Mouse (Mus musculus): ENCODE data around the gene Sugct. TPM values are rescaled to one million over a fixed set of nuclear protein-coding genes. Genes with fewer than 3 reads are reported as not detected.
A peak's percentile ranks its signal among the peaks of the same experiment; 100 is the strongest.

The Sugct gene
- polyA plus RNA-seq, 1 experiment from 2014 or later: 14.0 TPM

GRCm38 (mm10) chr13:16933600-16933999 lies 761.8 kb downstream of the Sugct start:
- TF ChIP-seq CTCF (IDR thresholded peaks at IDR 0.05; ENCODE audit: low read depth): no peak
- TF ChIP-seq EP300 (IDR thresholded peaks at IDR 0.05; ENCODE audit: low read depth): no peak
- no peaks in the 10 kb centered on the region for H3K9me3 ChIP-seq (ENCODE audit: low read length)
- DNase-seq: no peak
- no peak overlapping the region for H3K4me3 ChIP-seq (ENCODE audit: low read depth, low read length)
- ATAC-seq: no peak
- no peak overlapping the region for H3K4me2 ChIP-seq (ENCODE audit: low read depth, low read length)
- WGBS (ENCODE audit: insufficient replicate concordance): 78% methylated on average over 4 of the region's 4 CpGs
- H3K4me1 ChIP-seq (ENCODE audit: insufficient read depth): no peaks in the 10 kb centered on the region
- no peaks in the 10 kb centered on the region for H3K36me3 ChIP-seq (replicated peaks; ENCODE audit: insufficient read depth, low read length)
- H3K9ac ChIP-seq (replicated peaks): no peak overlapping the region
- H3K27me3 ChIP-seq (ENCODE audit: insufficient read depth, low read length): no peaks in the 10 kb centered on the region
- no peak overlapping the region for H3K27ac ChIP-seq (ENCODE audit: low read depth)

GRCm38 (mm10) chr13:16921305-16921704 lies 774.0 kb downstream of the Sugct start:
- peak; percentile 47 for TF ChIP-seq CTCF (IDR thresholded peaks at IDR 0.05; ENCODE audit: low read depth)
- TF ChIP-seq EP300 (IDR thresholded peaks at IDR 0.05; ENCODE audit: low read depth): no peak
- 44% methylated on average over 4 of the region's 4 CpGs for WGBS (ENCODE audit: insufficient replicate concordance)
- ATAC-seq: no peak
- DNase-seq: no peak
- H3K36me3 ChIP-seq (replicated peaks; ENCODE audit: insufficient read depth, low read length): no peaks in the 10 kb centered on the region
- no peak overlapping the region for H3K4me2 ChIP-seq (ENCODE audit: low read depth, low read length)
- no peak overlapping the region for H3K4me3 ChIP-seq (ENCODE audit: low read depth, low read length)
- H3K9ac ChIP-seq (replicated peaks): no peak overlapping the region
- H3K27me3 ChIP-seq (ENCODE audit: insufficient read depth, low read length): no peaks in the 10 kb centered on the region
- no peaks in the 10 kb centered on the region for H3K9me3 ChIP-seq (ENCODE audit: low read length)
- no peak overlapping the region for H3K27ac ChIP-seq (ENCODE audit: low read depth)
- no peaks in the 10 kb centered on the region for H3K4me1 ChIP-seq (ENCODE audit: insufficient read depth)

- no peaks in the 10 kb centered on the region for H3K4me1 ChIP-seq (ENCODE audit: insufficient read depth)
- H3K4me3 ChIP-seq (ENCODE audit: low read depth, low read length): no peak overlapping the region
- TF ChIP-seq EP300 (IDR thresholded peaks at IDR 0.05; ENCODE audit: low read depth): no peak
- TF ChIP-seq CTCF (IDR thresholded peaks at IDR 0.05; ENCODE audit: low read depth): no peak
- H3K27ac ChIP-seq (ENCODE audit: low read depth): no peak overlapping the region
- H3K9me3 ChIP-seq (ENCODE audit: low read length): no peaks in the 10 kb centered on the region
- no peak overlapping the region for H3K4me2 ChIP-seq (ENCODE audit: low read depth, low read length)
- DNase-seq: no peak
- no peaks in the 10 kb centered on the region for H3K36me3 ChIP-seq (replicated peaks; ENCODE audit: insufficient read depth, low read length)
- ATAC-seq: no peak
- no peak overlapping the region for H3K9ac ChIP-seq (replicated peaks)
- H3K27me3 ChIP-seq (ENCODE audit: insufficient read depth, low read length): no peaks in the 10 kb centered on the region
These were observed 779.7 kb downstream of the Sugct start for GRCm38 (mm10) chr13:16915697-16916096.

DNA sequence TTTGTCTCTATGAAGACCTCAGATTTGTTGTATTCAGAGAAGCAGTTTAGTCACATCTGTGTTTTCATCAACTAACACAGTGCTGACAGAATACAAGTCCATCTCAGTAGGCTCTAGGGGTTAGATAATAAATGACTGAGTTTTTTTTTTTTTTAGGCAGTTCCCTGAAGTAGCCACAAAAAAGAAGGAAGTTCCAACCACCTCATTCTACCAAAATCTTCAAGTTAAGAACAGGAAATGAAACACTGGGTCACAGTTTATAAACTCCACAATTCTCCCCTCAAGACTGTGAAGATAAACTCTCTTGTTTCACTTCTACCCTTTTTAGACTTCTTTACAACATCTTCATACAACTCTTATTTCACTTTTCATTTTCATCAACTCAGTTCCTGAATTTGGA lies 783.1 kb downstream of the Sugct start:
- DNase-seq: no peak

DNA sequence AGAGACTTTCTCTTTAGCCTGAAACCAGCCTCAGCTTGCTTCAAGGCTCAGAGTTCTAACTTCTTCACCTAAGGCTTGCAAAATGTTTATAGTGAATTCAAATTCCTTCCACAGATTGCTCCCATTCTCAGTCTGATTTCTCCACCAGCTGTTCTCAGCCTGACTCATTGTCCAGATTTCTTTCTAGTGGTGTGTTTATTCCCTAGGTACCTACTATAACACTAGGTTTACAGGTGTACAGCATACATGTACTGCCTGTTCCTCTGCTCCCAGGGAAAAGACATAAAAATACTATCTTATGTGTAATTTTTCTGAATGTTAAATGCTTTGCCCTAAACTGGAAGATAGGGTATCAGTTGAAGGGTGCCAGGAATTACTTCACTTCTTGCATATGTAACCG lies 788.4 kb downstream of the Sugct start:
- ATAC-seq (no peak), DNase-seq (no peak)
- Histone ChIP-seq H3K9ac (replicated peaks) (no peak overlapping the region), H3K4me1 (ENCODE audit: insufficient read depth) (no peaks in the 10 kb centered on the region), H3K27ac (ENCODE audit: low read depth) (no peak overlapping the region), H3K4me3 (ENCODE audit: low read depth, low read length) (no peak overlapping the region), H3K27me3 (ENCODE audit: insufficient read depth, low read length) (no peaks in the 10 kb centered on the region), H3K36me3 (replicated peaks; ENCODE audit: insufficient read depth, low read length) (no peaks in the 10 kb centered on the region), H3K9me3 (ENCODE audit: low read length) (no peaks in the 10 kb centered on the region), H3K4me2 (ENCODE audit: low read depth, low read length) (no peak overlapping the region)
- WGBS (ENCODE audit: insufficient replicate concordance): 82% methylated on average over 1 of the region's 1 CpGs
- TF ChIP-seq CTCF (IDR thresholded peaks at IDR 0.05; ENCODE audit: low read depth) (no peak), EP300 (IDR thresholded peaks at IDR 0.05; ENCODE audit: low read depth) (no peak)

More for the DNA sequence above, 783.1 kb downstream of the Sugct start:
- H3K36me3 ChIP-seq (replicated peaks; ENCODE audit: insufficient read depth, low read length): no peaks in the 10 kb centered on the region
- no peak overlapping the region for H3K9ac ChIP-seq (replicated peaks)
- no peaks in the 10 kb centered on the region for H3K9me3 ChIP-seq (ENCODE audit: low read length)
- no peak overlapping the region for H3K4me2 ChIP-seq (ENCODE audit: low read depth, low read length)
- no peak for ATAC-seq
- H3K27me3 ChIP-seq (ENCODE audit: insufficient read depth, low read length): no peaks in the 10 kb centered on the region
- TF ChIP-seq CTCF (IDR thresholded peaks at IDR 0.05; ENCODE audit: low read depth) (no peak), EP300 (IDR thresholded peaks at IDR 0.05; ENCODE audit: low read depth) (no peak)
- H3K4me1 ChIP-seq (ENCODE audit: insufficient read depth): no peaks in the 10 kb centered on the region
- H3K4me3 ChIP-seq (ENCODE audit: low read depth, low read length): no peak overlapping the region
- H3K27ac ChIP-seq (ENCODE audit: low read depth): no peak overlapping the region

- no peak overlapping the region for H3K9ac ChIP-seq (replicated peaks)
- no peaks in the 10 kb centered on the region for H3K9me3 ChIP-seq (ENCODE audit: low read length)
- DNase-seq (no peak), ATAC-seq (0 out of 2 replicates have a peak, but pooled peaks have one; percentile 29)
- 74% methylated on average over 4 of the region's 4 CpGs for WGBS (ENCODE audit: insufficient replicate concordance)
- H3K4me3 ChIP-seq (ENCODE audit: low read depth, low read length): no peak overlapping the region
- TF ChIP-seq EP300 (IDR thresholded peaks at IDR 0.05; ENCODE audit: low read depth): no peak
- no peak for TF ChIP-seq CTCF (IDR thresholded peaks at IDR 0.05; ENCODE audit: low read depth)
- H3K27ac ChIP-seq (ENCODE audit: low read depth): no peak overlapping the region
- H3K4me2 ChIP-seq (ENCODE audit: low read depth, low read length): no peak overlapping the region
- H3K27me3 ChIP-seq (ENCODE audit: insufficient read depth, low read length): no peaks in the 10 kb centered on the region
- H3K36me3 ChIP-seq (replicated peaks; ENCODE audit: insufficient read depth, low read length): no peaks in the 10 kb centered on the region
- H3K4me1 ChIP-seq (ENCODE audit: insufficient read depth): no peaks in the 10 kb centered on the region
These were observed 793.9 kb downstream of the Sugct start for GRCm38 (mm10) chr13:16901424-16901823.

DNA sequence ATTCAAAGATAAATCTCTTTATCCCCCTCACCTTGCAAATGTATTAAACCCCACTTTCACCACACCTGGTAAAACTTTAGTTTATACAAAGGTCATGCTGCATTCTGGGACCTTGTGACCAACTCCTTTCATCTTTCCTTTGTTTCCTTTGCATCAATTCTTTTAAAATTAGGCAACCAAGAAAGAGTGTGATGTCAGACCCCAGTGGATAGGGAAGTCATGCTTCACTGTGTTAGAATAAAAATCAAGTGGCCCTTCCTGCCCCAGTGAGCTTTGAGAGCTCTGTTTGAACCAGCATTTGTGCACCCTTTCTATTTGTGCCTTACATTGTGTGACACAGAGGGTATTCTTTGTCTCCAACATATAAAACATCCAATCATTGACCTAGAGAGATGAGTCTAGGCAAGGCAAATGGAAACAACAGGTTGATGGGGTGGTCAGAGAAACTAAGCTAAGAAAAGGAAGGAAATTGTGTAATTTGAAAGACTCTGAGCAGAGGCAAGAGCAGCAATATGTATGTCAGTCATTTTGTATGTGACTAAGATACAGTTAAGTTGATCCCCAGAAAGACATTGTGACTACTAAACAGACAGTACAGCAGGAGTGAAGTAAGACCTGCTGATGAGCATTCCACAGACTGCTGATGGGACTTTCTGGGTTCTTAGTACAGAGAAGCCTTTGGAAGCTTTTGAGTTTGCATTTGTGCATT lies 797.1 kb downstream of the Sugct start:
- H3K9ac ChIP-seq (replicated peaks): no peak overlapping the region
- H3K36me3 ChIP-seq (replicated peaks; ENCODE audit: insufficient read depth, low read length): no peaks in the 10 kb centered on the region
- H3K27me3 ChIP-seq (ENCODE audit: insufficient read depth, low read length): no peaks in the 10 kb centered on the region
- no peak overlapping the region for H3K4me3 ChIP-seq (ENCODE audit: low read depth, low read length)
- DNase-seq: no peak
- no peak for TF ChIP-seq EP300 (IDR thresholded peaks at IDR 0.05; ENCODE audit: low read depth)
- TF ChIP-seq CTCF (IDR thresholded peaks at IDR 0.05; ENCODE audit: low read depth): no peak
- H3K4me1 ChIP-seq (ENCODE audit: insufficient read depth): no peaks in the 10 kb centered on the region
- H3K9me3 ChIP-seq (ENCODE audit: low read length): no peaks in the 10 kb centered on the region
- H3K27ac ChIP-seq (ENCODE audit: low read depth): no peak overlapping the region
- no peak for ATAC-seq
- no peak overlapping the region for H3K4me2 ChIP-seq (ENCODE audit: low read depth, low read length)
